Mouse (Mus musculus) thymus, postnatal 25 days (tissue): ENCODE measurements around the gene Ephb2.

Experiments
- DNase-seq: peaks from one replicate; pipeline ENCODE4 v3.0.0; 2022

Gene Ephb2

GRCm38 (mm10) chr4:136756486-136756885 is 79.3 kb downstream of the Ephb2 start:
- DNase-seq: no peak

GRCm38 (mm10) chr4:136755364-136755811 is 80.4 kb downstream of the Ephb2 start:
- DNase-seq: no peak

DNA sequence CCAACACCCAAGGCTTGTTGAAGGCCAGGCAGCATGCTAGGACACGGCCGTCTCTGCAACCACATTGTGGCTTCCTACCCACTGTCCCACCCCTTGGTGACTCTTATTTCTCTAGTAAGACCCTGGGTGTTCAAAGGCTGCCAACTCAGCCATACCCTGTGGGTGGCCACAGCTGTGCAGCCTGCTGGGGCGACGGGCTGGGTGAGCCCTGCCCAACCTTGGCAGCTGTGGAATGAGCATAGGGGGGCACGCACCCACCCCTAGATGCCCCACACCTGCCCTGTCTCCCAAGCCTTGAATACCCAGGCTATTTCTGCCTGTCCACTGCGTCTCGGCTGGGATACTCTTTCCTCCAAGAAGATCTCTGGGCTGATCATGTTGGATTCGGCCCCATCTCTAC is 81.5 kb downstream of the Ephb2 start:
- DNase-seq: no peak

DNA sequence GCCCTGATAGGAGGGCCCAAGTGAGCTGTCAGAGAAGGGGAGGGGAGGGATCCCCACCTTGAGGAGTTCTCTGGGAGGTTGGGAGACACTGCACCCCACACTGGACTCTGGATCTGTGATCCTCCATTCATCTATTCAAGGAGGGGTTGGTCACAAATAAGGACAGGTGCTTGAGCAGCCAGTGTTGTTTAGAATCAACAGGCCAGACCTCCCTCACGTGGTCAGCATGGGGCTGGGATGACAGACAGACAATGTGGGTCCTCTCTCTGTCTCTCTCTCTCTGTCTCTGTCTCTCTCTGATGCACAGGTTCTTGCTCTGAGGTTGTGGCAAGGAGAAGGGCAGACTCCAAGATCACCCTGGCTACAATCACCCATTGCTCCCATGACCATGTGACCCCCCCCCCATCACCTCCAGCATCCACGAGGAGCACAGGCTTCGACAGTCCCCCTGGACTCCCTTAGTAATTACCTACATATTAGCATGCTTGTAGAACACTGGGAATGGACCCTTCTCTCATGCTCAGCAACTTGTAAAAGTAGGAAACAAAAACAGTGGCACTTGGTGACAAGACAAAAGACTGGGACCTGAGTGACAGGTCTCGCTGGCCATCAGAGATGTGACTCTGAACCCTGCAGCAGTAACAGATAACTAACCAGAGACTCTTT is 84.3 kb downstream of the Ephb2 start:
- no peak for DNase-seq

- no peak for DNase-seq
Measured at GRCm38 (mm10) chr4:136750578-136751338, 85.0 kb downstream of the Ephb2 start.

GRCm38 (mm10) chr4:136749851-136750577 is 85.8 kb downstream of the Ephb2 start:
- DNase-seq: no peak

GRCm38 (mm10) chr4:136749431-136749830 is 86.4 kb downstream of the Ephb2 start:
- no peak for DNase-seq

DNA sequence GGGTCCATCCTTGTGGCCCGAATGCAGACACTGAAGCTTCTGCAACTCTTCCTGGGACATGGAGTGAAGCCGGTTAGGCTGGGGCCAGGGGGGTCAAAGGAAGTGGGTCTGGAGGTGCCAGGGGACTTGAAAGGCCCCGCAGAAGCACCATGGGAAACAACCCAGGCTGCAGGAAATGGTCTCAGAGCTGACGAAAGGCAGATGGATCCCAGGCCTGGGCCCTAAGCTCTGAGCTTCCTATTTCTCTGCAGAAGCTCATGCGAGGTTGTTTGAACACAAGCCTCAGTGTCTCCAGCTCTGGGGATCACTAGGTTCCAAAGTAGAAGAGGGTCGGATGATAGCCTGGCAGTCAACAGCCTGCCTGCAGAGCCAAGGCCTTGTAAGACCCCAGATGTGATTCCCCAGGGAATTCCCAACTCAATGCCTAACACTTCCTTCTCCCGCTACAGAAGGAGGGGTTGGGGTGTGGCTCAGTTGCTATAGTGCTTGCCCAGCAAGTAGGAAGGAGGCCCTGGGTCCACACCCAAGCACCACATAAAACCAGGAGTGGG is 86.9 kb downstream of the Ephb2 start:
- DNase-seq: no peak

GRCm38 (mm10) chr4:136746516-136746915 is 89.3 kb downstream of the Ephb2 start:
- no peak for DNase-seq

DNA sequence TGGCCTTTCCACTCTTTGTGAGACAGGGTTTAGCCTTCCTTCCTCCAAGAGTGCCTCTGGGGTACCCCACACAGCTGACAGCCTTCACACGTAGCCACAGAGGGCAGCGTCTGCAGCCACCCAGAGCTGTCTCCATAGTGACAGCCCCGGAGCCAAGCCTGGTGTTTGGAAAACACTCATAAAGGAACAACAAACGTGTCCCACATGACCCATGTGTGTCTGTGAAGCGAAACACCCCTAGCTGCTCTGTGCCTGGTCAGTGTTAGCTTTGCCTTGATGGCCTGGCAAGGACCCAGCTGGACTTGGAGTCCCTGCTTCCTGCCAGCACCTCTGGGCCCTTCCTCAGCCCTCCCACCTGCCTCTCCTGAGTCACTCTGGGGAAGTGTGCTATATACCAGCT is 93.1 kb downstream of the Ephb2 start:
- DNase-seq: no peak

- DNase-seq: no peak
Measured at GRCm38 (mm10) chr4:136741840-136742239, 93.9 kb downstream of the Ephb2 start.

DNA sequence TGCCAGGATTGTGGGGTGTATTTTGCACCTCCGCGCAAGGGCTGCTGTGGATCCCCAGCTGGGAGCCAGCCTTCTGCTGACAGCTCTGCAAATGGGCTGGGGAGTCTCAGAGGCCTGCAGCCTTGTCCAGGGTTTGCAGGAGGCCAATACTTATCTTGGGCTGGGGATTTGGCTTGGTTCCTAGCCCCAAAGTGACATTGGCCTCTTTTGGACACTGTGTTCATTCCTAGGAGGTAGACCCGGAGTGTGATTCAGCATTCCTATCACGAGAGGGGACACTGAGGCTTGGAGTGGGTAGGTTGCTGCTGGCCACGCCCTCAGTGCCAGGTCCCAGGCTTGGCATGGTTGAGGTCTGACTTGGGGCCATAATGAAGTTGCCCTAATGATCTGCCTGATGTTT is 94.8 kb downstream of the Ephb2 start:
- DNase-seq: no peak

DNA sequence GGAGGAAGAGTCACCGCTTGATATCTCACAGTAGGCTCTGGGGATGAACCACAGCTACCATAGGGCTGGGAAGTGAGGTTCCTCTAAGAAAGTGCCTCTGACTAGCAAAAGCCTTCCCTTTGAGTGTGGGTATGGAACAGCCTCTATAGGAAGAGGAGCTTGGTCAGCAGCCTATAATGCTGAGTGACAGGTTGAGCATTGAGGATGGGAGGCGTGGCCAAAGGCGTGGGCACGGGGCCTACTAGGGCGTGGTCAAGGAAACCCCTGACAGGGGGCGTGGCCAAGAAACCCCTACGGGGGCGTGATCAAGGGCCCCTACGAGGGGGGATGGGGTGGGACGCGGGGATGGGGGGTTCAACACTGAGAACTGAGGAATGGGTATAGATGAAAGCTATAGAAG is 96.6 kb downstream of the Ephb2 start:
- DNase-seq: no peak

GRCm38 (mm10) chr4:136738291-136738690 is 97.5 kb downstream of the Ephb2 start:
- no peak for DNase-seq

GRCm38 (mm10) chr4:136735856-136736255 is 99.9 kb downstream of the Ephb2 start:
- no peak for DNase-seq

GRCm38 (mm10) chr4:136734210-136734803 is 101.5 kb downstream of the Ephb2 start:
- DNase-seq: no peak

- DNase-seq: no peak
Measured at GRCm38 (mm10) chr4:136733217-136733865, 102.4 kb downstream of the Ephb2 start.

DNA sequence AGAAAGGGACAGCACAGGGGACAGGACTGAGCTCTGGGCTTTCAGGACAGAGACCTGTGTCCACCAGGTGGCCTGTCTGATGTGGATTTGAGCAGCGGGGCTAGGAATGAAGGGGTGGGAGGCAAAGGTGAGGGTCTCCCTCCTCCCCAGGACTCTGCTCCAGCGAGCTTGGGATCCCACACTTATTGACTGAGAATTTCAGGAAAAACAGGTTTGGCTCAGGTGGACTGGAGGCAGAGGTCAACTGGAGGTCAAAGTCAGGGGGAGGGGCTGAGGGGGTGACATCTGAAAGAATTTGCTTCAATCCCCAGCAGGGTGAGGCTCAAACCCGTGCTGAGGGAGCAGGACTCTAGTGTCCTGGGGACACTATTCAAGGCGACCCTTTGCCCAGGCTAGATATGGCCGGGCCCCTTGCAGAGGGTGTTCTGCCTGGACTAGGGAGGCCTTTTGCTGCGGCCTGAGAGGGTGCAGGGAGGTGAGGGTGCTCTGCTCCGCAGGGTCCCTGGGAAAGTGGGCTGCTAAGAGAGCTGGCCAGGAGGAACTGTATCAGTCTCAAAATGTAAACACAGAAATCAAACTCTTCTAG is 103.2 kb downstream of the Ephb2 start:
- no peak for DNase-seq

DNA sequence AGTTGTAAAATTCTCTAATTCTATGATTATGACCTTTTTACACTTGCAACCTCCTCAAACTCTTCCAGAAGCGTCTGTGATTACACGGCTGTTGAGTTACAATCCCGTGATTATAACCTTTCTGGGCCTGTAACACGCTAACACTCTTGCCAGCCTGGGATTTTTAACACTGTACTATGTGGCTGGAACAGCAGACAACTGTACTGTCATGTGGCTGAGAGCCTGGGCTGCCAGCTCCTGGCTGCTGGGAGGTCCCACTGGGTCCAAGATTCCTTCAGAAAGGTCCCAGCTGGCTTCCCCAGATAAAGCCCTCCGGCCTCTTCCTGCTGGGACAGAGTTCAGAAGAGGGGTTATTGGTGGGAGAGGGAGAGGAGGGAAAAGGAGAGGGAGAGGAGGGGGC is 104.0 kb downstream of the Ephb2 start:
- DNase-seq: no peak

DNA sequence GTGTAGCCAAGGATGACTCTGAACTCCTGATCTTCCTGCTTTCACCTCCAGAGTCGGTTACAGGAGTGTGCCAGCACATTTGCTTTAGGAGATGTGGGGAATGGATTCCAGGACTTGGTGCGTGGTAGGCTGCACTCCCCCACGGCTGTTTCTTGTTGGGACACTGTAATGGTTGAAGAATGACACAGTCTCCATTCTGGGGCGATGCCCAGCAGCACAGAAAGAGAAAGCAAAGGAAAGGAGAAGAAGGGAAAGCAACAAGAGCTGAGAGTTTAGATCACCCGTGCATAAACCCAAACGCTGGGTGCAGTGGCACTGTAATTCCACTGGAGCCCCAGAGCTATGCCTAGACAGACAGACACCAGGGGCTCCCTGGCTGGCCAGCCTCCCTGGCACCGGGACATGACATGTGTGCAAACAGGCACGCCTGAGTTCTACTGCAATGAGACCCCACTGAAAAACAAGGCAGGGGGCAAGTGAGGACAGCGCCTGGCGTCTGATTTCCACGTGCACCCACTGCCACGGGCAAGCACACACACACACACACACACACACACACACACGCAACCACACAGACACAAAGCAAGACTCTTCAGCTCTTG is 104.7 kb downstream of the Ephb2 start:
- no peak for DNase-seq

DNA sequence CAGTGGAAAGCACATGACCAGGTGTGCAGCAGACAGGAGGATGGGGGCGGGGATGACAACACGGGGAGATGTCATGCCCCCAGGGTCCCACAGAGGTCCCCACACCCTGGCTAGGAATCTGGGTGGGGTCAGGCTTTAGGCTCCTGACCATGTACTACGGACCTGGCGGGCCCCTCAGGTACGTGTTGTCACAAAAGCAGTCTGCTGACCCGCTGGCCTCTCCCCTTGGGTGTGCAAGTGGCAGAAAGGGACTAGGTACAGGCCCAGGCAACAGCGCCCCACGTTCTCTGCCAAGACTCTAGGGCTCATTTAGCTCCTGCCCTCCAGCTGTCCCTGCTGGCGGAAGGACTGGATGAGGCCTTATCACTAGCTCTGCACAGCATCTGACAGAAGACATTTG is 105.3 kb downstream of the Ephb2 start:
- no peak for DNase-seq

DNA sequence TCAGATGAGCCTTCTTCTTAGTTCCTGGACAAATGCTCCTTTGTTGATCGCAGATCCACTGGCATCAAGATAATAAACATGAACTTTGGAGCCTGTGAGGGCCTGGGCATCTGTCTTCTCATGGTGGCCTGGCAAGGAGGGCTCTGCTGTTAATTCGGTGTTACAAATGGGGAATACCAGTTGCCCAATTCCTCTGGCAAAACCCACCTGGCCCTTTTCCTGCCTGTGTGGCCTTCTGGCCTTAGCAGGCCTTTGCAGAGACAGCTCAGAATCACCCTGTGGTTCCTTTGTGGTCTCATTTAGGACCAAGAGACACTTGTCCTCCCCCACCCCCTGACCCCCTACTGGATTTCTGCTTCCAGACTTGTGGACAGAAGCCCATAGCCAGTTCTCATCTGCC is 106.2 kb downstream of the Ephb2 start:
- no peak for DNase-seq
